In genomic region chr7:90306079-90306478, GRCm38 (mm10) we compare ENCODE assay signal across 26 mouse cellular contexts. TPM values are rescaled to one million over a fixed set of nuclear protein-coding genes. Genes with fewer than 3 reads are reported as not detected.
DNase-seq lines count a peak whose midpoint lies in the region; ATAC-seq and TF ChIP-seq lines count a peak whose summit lies in the region.
"Had no signal": no experiment of that assay in that cellular context is flagged by ENCODE, and none has a peak within 500 bp of the region (broad histone marks: within the 10 kb centered on the region; RNA-seq: fewer than 3 reads in every experiment).

No protein-coding gene starts in this region.

- no peaks in the 10 kb centered on the region for H3K27me3 ChIP-seq in kidney, adult 2 months (replicated peaks; ENCODE audit: control insufficient read depth, insufficient read depth, low read length)
- H3K27me3 ChIP-seq in neural tube, embryonic 15.5 days (replicated peaks), result peaks cover 17% of the 10 kb centered on the region
- H3K27me3 ChIP-seq in embryonic facial prominence, embryonic 11.5 days (ENCODE audit: control insufficient read depth, insufficient read depth, low read length), result no peaks in the 10 kb centered on the region

- no peak for TF ChIP-seq POLR2A in kidney, adult 2 months (IDR thresholded peaks at IDR 0.05; ENCODE audit: low read depth, low read length)

- peak overlapping the region; percentile 63; the same call in 1 of the 2 replicates for H3K27ac ChIP-seq in kidney, adult 2 months (ENCODE audit: insufficient read depth, low read depth, low read length)
- H3K27ac ChIP-seq in neural tube, embryonic 15.5 days (replicated peaks), result no peak overlapping the region
- no peak overlapping the region for H3K27ac ChIP-seq in embryonic facial prominence, embryonic 11.5 days (replicated peaks; ENCODE audit: low read depth, low read length)
- H3K27ac ChIP-seq: forebrain, embryonic 13.5 days; kidney, postnatal 0 days; stomach, embryonic 15.5 days had no signal

- WGBS in kidney, adult 2 months, result 36% methylated on average over 3 of the region's 3 CpGs
- WGBS in neural tube, embryonic 15.5 days, result 6% methylated on average over 3 of the region's 3 CpGs
- WGBS in embryonic facial prominence, embryonic 11.5 days, result 14% methylated on average over 3 of the region's 3 CpGs

- peak; percentile 19 for DNase-seq in kidney, adult 2 months
- DNase-seq in kidney, adult 18-20 months, result no peak
- DNase-seq in neural tube, embryonic 10.5 days (ENCODE audit: extremely low spot score, low spot score), result peak; percentile 54
- DNase-seq in embryonic facial prominence, embryonic 11.5 days (ENCODE audit: low spot score), result peak; percentile 36
- DNase-seq in heart, adult 8-10 months (ENCODE audit: low spot score), result no peak
- DNase-seq in layer of hippocampus, postnatal 25 days (ENCODE audit: extremely low spot score in 1 of 2, low spot score in 1 of 2), result no peak
- DNase-seq: adrenal gland, adult 2 months; cerebellum, adult 11 months; cerebellum, postnatal 14 days; heart, postnatal 14 days; left cerebral cortex, postnatal 4 days; lung, adult 2 months; thymus, adult 2 months had no signal

- no peak overlapping the region for H3K4me3 ChIP-seq in kidney, adult 2 months (ENCODE audit: insufficient read depth, low read depth, low read length)
- H3K4me3 ChIP-seq in neural tube, embryonic 15.5 days (replicated peaks), result no peak overlapping the region
- no peak overlapping the region for H3K4me3 ChIP-seq in embryonic facial prominence, embryonic 11.5 days (ENCODE audit: low read depth, low read length)
- H3K4me3 ChIP-seq: forebrain, embryonic 13.5 days; layer of hippocampus, adult 2 months; stomach, embryonic 15.5 days had no signal

- TF ChIP-seq CTCF in kidney, adult 2 months (conservative IDR thresholded peaks at IDR 0.05; ENCODE audit: insufficient read depth, insufficient read length, low read depth, low read length), result no peak

- no peak for ATAC-seq in neural tube, embryonic 15.5 days (ENCODE audit: low FRiP score)
- 0 out of 2 replicates have a peak, but pooled peaks have one; percentile 24 for ATAC-seq in embryonic facial prominence, embryonic 11.5 days (replicated peaks; ENCODE audit: insufficient number of reproducible peaks, low FRiP score, low TSS enrichment, low read depth)
- ATAC-seq: forebrain, embryonic 13.5 days; inflammation-experienced regulatory T-cells, adult 6 months had no signal

- H3K36me3 ChIP-seq in kidney, adult 2 months (ENCODE audit: control insufficient read depth, insufficient read depth, low read length), result no peaks in the 10 kb centered on the region
- no peaks in the 10 kb centered on the region for H3K36me3 ChIP-seq in neural tube, embryonic 15.5 days
- no peaks in the 10 kb centered on the region for H3K36me3 ChIP-seq in embryonic facial prominence, embryonic 11.5 days (replicated peaks; ENCODE audit: control insufficient read depth, insufficient read depth, low read depth, low read length)
- H3K36me3 ChIP-seq: G1E; stomach, embryonic 15.5 days had no signal

- no peak overlapping the region for H3K4me2 ChIP-seq in neural tube, embryonic 15.5 days
- no peak overlapping the region for H3K4me2 ChIP-seq in embryonic facial prominence, embryonic 11.5 days (ENCODE audit: low read depth, low read length)
- H3K4me2 ChIP-seq: forebrain, embryonic 13.5 days; heart, embryonic 11.5 days; stomach, embryonic 15.5 days had no signal

- peaks cover 7% of the 10 kb centered on the region for H3K4me1 ChIP-seq in kidney, adult 2 months (ENCODE audit: control insufficient read depth, insufficient read depth, low read length)
- H3K4me1 ChIP-seq in neural tube, embryonic 15.5 days, result peaks cover 7% of the 10 kb centered on the region
- H3K4me1 ChIP-seq in embryonic facial prominence, embryonic 11.5 days (ENCODE audit: control insufficient read depth, insufficient read depth, low read length), result no peaks in the 10 kb centered on the region

- H3K9ac ChIP-seq in neural tube, embryonic 15.5 days (replicated peaks), result no peak overlapping the region
- H3K9ac ChIP-seq in embryonic facial prominence, embryonic 11.5 days (replicated peaks; ENCODE audit: low read length), result no peak overlapping the region
- H3K9ac ChIP-seq: forebrain, embryonic 13.5 days; stomach, embryonic 15.5 days had no signal

- H3K9me3 ChIP-seq in neural tube, embryonic 15.5 days (replicated peaks), result no peaks in the 10 kb centered on the region
- H3K9me3 ChIP-seq in embryonic facial prominence, embryonic 11.5 days (replicated peaks; ENCODE audit: control insufficient read depth, low read length), result no peaks in the 10 kb centered on the region
- H3K9me3 ChIP-seq: forebrain, embryonic 13.5 days; G1E; stomach, embryonic 15.5 days had no signal

RNA-seq across cellular contexts. Expression of gene Sytl2, which starts 4.0 kb away (rescaled TPM):
- 9.0 and 9.6 TPM in 2 replicates for polyA plus RNA-seq in kidney, adult 2 months (2012; rRNA removed)
- 9.8 and 10.1 TPM in 2 replicates for polyA plus RNA-seq in neural tube, embryonic 15.5 days (2015; fragmentation: Nextera tagmentation; extraction: Ambion mirVana)
- 4.8 and 5.2 TPM in 2 replicates for polyA plus RNA-seq in embryonic facial prominence, embryonic 11.5 days (2014; fragmentation: Nextera tagmentation; extraction: Ambion mirVana)
- total RNA-seq in heart, adult 8-10 months (2022), result 1 to 10 TPM; 1.6 to 2.8 (median 2.2) TPM
- total RNA-seq in layer of hippocampus, postnatal 25 days (2021), result 10 to 100 TPM; 40.4 to 49.5 TPM
- polyA plus RNA-seq: G1E had no signal

RNA-seq across cellular contexts. Expression of gene Ccdc83, which starts 40.5 kb away (rescaled TPM):
- polyA plus RNA-seq in kidney, adult 2 months (2012; rRNA removed), result not detected in 2 replicates
- polyA plus RNA-seq in neural tube, embryonic 15.5 days (2015; fragmentation: Nextera tagmentation; extraction: Ambion mirVana), result not detected in 2 replicates
- not detected in 2 replicates for polyA plus RNA-seq in embryonic facial prominence, embryonic 11.5 days (2014; fragmentation: Nextera tagmentation; extraction: Ambion mirVana)
- total RNA-seq in heart, adult 8-10 months (2022), result under 1 TPM in 1 of 4 experiments, not detected in 3; 0.37 TPM
- not detected for total RNA-seq in layer of hippocampus, postnatal 25 days (2021)
- total RNA-seq: adrenal gland, adult 2 months; layer of hippocampus, adult 2 months; left cerebral cortex, adult 18-20 months; left cerebral cortex, postnatal 4 days; liver, adult 2 months; megakaryocyte-erythroid progenitor cell, adult 5-6 weeks had no signal
- polyA plus RNA-seq: adrenal gland, adult 2 months; embryonic facial prominence, embryonic 14.5 days; forebrain, embryonic 13.5 days; G1E; heart, embryonic 11.5 days; kidney, postnatal 0 days; liver, adult 2 months; spleen, adult 2 months; stomach, embryonic 15.5 days; thymus, adult 2 months had no signal

Comparison
In these comparisons a context has a peak if more than half of its experiments do, and no peak if none do; other contexts are left out.
1. DNase-seq: peak in kidney, adult 2 months (single experiment), neural tube, embryonic 10.5 days (single experiment) and embryonic facial prominence, embryonic 11.5 days (single experiment); none in kidney, adult 18-20 months (single experiment), heart, adult 8-10 months (single experiment) and layer of hippocampus, postnatal 25 days (0 of 2).